Mouse (Mus musculus) brown adipose tissue, adult 24 weeks (tissue): ENCODE measurements at regions not wholly inside any gene's neighbourhood (a gene's known extent, or its start where the extent isn't known, plus 50 kb on each side); places are given as distances from the start of the nearest gene placed in this dataset.

ENCODE experiments used
- H3K27ac ChIP-seq: fragments of 200-500 bp; replicated peaks from 2 replicates; pipeline ENCODE4 v1.5.1; 2012; ENCODE audit warnings: low read depth, mild to moderate bottlenecking, low read length
- H3K4me1 ChIP-seq: fragments of 200-500 bp; 2 replicates; pipeline ENCODE4 v1.6.1; 2012; ENCODE audit warnings: low read length, mixed read lengths; ENCODE audit not compliant: control insufficient read depth, insufficient read depth, insufficient read length
- H3K4me3 ChIP-seq: fragments of 200-500 bp; 2 replicates; pipeline ENCODE4 v1.5.1; 2012; ENCODE audit warnings: low read depth, mild to moderate bottlenecking, low read length, moderate library complexity; ENCODE audit not compliant: insufficient read depth

- no peak overlapping the region for H3K27ac ChIP-seq
- no peak overlapping the region for H3K4me3 ChIP-seq
- no peaks in the 10 kb centered on the region; the same call in 1 of the 2 replicates for H3K4me1 ChIP-seq
These were observed 73.7 kb upstream of the Rnaseh2b start for GRCm38 (mm10) chr14:62218716-62219115.

GRCm38 (mm10) chr14:62220770-62221169, 71.6 kb upstream of the Rnaseh2b start:
- Histone ChIP-seq H3K4me3 (no peak overlapping the region), H3K4me1 (no peaks in the 10 kb centered on the region; the same call in 1 of the 2 replicates), H3K27ac (no peak overlapping the region)
